Mouse (Mus musculus) midbrain, embryonic 12.5 days (tissue): ENCODE measurements around the gene Gm12355. TPM values are rescaled to one million over a fixed set of nuclear protein-coding genes. Genes with fewer than 3 reads are reported as not detected.

Experiments used
- ATAC-seq: fragments of 200-750 bp; cut with Nextera tagmentation; 2 replicates; pipeline ENCODE4 v1.8.0; 2017; ENCODE audit warnings: low read depth, moderate TSS enrichment, moderate library complexity; ENCODE audit not compliant: low FRiP score
- H3K27ac ChIP-seq: fragments of 300-500 bp; sonication (generic); replicated peaks from 2 replicates; pipeline ENCODE4 v1.5.1; 2016; ENCODE audit warnings: mild to moderate bottlenecking
- H3K27me3 ChIP-seq: fragments of 300-500 bp; sonication (generic); 2 replicates; pipeline ENCODE4 v1.6.1; 2016; ENCODE audit warnings: mild to moderate bottlenecking
- H3K36me3 ChIP-seq: fragments of 300-500 bp; sonication (generic); 2 replicates; pipeline ENCODE4 v1.6.1; 2016
- H3K4me1 ChIP-seq: fragments of 300-500 bp; sonication (generic); 2 replicates; pipeline ENCODE4 v1.6.1; 2016
- H3K4me2 ChIP-seq: fragments of 300-500 bp; sonication (generic); replicated peaks from 2 replicates; pipeline ENCODE4 v1.6.1; 2016; ENCODE audit warnings: mild to moderate bottlenecking, moderate library complexity
- H3K4me3 ChIP-seq: fragments of 300-500 bp; sonication (generic); 2 replicates; pipeline ENCODE4 v1.5.1; 2016; ENCODE audit warnings: mild to moderate bottlenecking
- H3K9ac ChIP-seq: fragments of 300-500 bp; sonication (generic); replicated peaks from 2 replicates; pipeline ENCODE4 v1.6.1; 2016; ENCODE audit warnings: mild to moderate bottlenecking, moderate library complexity
- H3K9me3 ChIP-seq: fragments of 300-500 bp; sonication (generic); 2 replicates; pipeline ENCODE4 v1.6.1; 2016; ENCODE audit warnings: mild to moderate bottlenecking
- WGBS: fragments of 180-500 bp; shearing (Covaris S2); methylation state at CpG from one replicate; pipeline ENCODE4 v1.1.7; 2016; 5-methylcytosine and 5-hydroxymethylcytosine counted together
- polyA plus RNA-seq: library from polyadenylated mRNA; unstranded; fragments of >200 nt; fragmentation: Nextera tagmentation; extraction: Ambion mirVana; gene quantifications from 2 replicates; pipeline ENCODE4 v1.2.1, GENCODE M21; 2016

Gene Gm12355
- polyA plus RNA-seq, 1 experiment from 2014 or later = 0.68 TPM

- Histone ChIP-seq H3K27me3 (peaks cover 16% of the 10 kb centered on the region; the same call in 1 of the 2 replicates), H3K9ac (peak within 1 kb of the TSS; percentile 93), H3K4me2 (peak within 1 kb of the TSS; percentile 85), H3K36me3 (peaks cover 20% of the 10 kb centered on the region), H3K4me1 (peaks cover 33% of the 10 kb centered on the region), H3K4me3 (peak within 1 kb of the TSS; percentile 91), H3K27ac (peak within 1 kb of the TSS; percentile 90), H3K9me3 (no peaks in the 10 kb centered on the region)
- under 1% methylated on average over 49 of the region's 49 CpGs for WGBS
- ATAC-seq = peak; percentile 92
These were observed 38.4 kb downstream of the Gm12355 start, which contains the start of gene Ormdl3 for GRCm38 (mm10) chr11:98586892-98587563. TSS of gene Ormdl3 (minus strand) at chr11:98587368.

GRCm38 (mm10) chr11:98586087-98586891, 39.2 kb downstream of the Gm12355 start:
- 1% methylated on average over 19 of the region's 22 CpGs for WGBS
- H3K9ac ChIP-seq = peak overlapping the region; percentile 93
- no peaks in the 10 kb centered on the region for H3K9me3 ChIP-seq
- peaks cover 27% of the 10 kb centered on the region for H3K36me3 ChIP-seq
- peak; percentile 50 for ATAC-seq
- H3K27me3 ChIP-seq = peaks cover 9% of the 10 kb centered on the region; the same call in 1 of the 2 replicates
- peak overlapping the region; percentile 90 for H3K27ac ChIP-seq
- H3K4me2 ChIP-seq = peak overlapping the region; percentile 85
- H3K4me1 ChIP-seq = peaks cover 33% of the 10 kb centered on the region
- peak overlapping the region; percentile 91 for H3K4me3 ChIP-seq

- Histone ChIP-seq H3K36me3 (peaks cover 40% of the 10 kb centered on the region), H3K27ac (no peak overlapping the region), H3K9me3 (no peaks in the 10 kb centered on the region), H3K4me1 (peaks cover 33% of the 10 kb centered on the region), H3K9ac (peak overlapping the region; percentile 93; the same call in 1 of the 2 replicates), H3K4me2 (no peak overlapping the region), H3K4me3 (no peak overlapping the region), H3K27me3 (peaks cover 5% of the 10 kb centered on the region; the same call in 1 of the 2 replicates)
- 94% methylated on average over 6 of the region's 6 CpGs for WGBS
- no peak for ATAC-seq
These were observed 40.8 kb downstream of the Gm12355 start for GRCm38 (mm10) chr11:98584629-98585177.

DNA sequence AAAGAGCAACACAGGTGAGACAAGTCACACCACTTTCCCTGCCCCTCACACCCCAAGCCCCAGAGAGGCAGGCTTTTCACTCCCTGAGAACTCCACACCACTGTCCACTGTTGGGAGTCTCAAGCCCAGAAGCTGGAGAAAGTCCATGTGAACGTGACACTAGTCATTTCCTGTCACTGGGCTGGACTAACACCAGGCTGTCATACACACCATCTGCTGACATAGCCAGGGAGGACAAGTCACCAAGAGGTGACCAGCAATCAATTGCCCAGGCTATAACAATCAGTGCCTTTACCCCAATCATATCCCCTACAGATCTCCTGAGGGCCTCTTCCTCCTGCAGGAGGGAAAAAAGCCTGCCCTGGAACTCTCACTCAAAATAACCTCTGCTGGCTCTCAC, 41.3 kb downstream of the Gm12355 start:
- no peak overlapping the region for H3K4me3 ChIP-seq
- H3K9ac ChIP-seq = no peak overlapping the region; the same call in 1 of the 2 replicates
- H3K4me1 ChIP-seq = peaks cover 33% of the 10 kb centered on the region
- peaks cover 40% of the 10 kb centered on the region for H3K36me3 ChIP-seq
- WGBS = 62% methylated on average over 1 of the region's 1 CpGs
- no peak overlapping the region for H3K4me2 ChIP-seq
- peaks cover 4% of the 10 kb centered on the region; the same call in 1 of the 2 replicates for H3K27me3 ChIP-seq
- ATAC-seq = no peak
- H3K9me3 ChIP-seq = no peaks in the 10 kb centered on the region
- H3K27ac ChIP-seq = no peak overlapping the region

DNA sequence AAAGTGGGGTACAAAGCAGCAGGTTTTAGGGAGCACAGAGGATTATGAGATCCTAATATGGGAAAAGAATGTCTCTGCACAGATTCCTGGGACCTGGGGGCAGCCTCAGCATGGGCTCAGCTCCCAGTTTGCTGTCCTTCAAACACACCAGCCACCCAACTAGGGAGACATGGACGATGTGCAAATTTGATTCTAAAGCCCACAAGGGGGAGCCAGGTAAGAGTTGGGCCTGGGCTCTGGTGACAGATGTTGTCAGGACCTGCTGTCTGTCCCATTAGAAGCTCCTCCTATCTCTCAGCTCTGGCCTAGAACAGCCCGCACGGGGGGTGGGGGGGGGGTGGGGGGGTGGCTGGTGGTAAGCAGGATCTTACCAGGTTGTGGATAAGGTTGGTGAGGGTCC, 41.9 kb downstream of the Gm12355 start:
- Histone ChIP-seq H3K36me3 (peaks cover 40% of the 10 kb centered on the region), H3K9ac (no peak overlapping the region), H3K9me3 (no peaks in the 10 kb centered on the region), H3K4me1 (peaks cover 33% of the 10 kb centered on the region), H3K4me2 (no peak overlapping the region), H3K27ac (no peak overlapping the region), H3K27me3 (no peaks in the 10 kb centered on the region; the same call in 1 of the 2 replicates), H3K4me3 (no peak overlapping the region)
- ATAC-seq = no peak
- 44% methylated on average over 3 of the region's 3 CpGs for WGBS

DNA sequence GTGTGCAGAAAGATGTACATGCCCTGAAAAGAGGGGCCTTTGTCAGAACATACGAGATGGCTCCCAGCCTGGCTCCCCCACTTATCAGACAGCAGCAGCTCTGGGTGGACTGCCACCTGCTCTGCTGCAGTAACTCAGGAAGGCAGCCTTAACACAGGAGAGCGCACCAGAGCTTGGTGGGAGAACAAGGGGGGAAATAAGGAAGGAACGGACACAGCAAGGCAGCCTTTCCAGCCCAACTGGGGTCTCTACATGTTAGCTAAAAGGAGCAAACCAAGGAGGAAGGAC, 42.3 kb downstream of the Gm12355 start:
- Histone ChIP-seq H3K9ac (no peak overlapping the region), H3K4me2 (no peak overlapping the region), H3K4me1 (peaks cover 29% of the 10 kb centered on the region), H3K9me3 (no peaks in the 10 kb centered on the region), H3K27me3 (no peaks in the 10 kb centered on the region; the same call in 1 of the 2 replicates), H3K4me3 (no peak overlapping the region), H3K27ac (no peak overlapping the region), H3K36me3 (peaks cover 40% of the 10 kb centered on the region)
- 91% methylated on average over 3 of the region's 3 CpGs for WGBS
- no peak for ATAC-seq

- H3K36me3 ChIP-seq = peaks cover 40% of the 10 kb centered on the region
- H3K9ac ChIP-seq = no peak overlapping the region
- no peak overlapping the region for H3K27ac ChIP-seq
- H3K4me2 ChIP-seq = no peak overlapping the region
- H3K4me3 ChIP-seq = no peak overlapping the region
- H3K9me3 ChIP-seq = no peaks in the 10 kb centered on the region
- H3K27me3 ChIP-seq = no peaks in the 10 kb centered on the region
- no peak for ATAC-seq
- peaks cover 24% of the 10 kb centered on the region for H3K4me1 ChIP-seq
- 90% methylated on average over 12 of the region's 12 CpGs for WGBS
These were observed 42.8 kb downstream of the Gm12355 start for GRCm38 (mm10) chr11:98582551-98583264.

DNA sequence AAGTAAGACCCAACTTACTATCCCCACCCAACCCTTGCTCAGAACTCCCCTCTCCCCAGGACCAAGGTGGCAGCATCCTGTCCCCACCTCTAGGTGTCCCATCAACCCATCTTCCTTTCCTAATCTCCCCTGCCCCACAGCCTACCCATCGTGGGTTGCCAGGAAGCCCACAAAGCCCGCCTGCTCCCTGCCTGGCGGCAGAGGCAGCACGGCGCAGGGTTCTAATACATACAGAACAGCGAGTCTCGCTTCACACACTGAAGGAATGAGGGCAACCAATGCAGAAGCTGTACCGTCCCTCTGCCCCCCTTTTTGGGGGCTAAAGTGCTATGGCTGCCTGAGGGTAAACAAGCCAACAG, 43.5 kb downstream of the Gm12355 start:
- Histone ChIP-seq H3K4me2 (no peak overlapping the region), H3K9ac (no peak overlapping the region), H3K27ac (no peak overlapping the region), H3K36me3 (peaks cover 40% of the 10 kb centered on the region), H3K9me3 (no peaks in the 10 kb centered on the region), H3K4me1 (peaks cover 19% of the 10 kb centered on the region), H3K27me3 (no peaks in the 10 kb centered on the region), H3K4me3 (no peak overlapping the region)
- no peak for ATAC-seq
- WGBS = 81% methylated on average over 8 of the region's 8 CpGs

- Histone ChIP-seq H3K27me3 (no peaks in the 10 kb centered on the region), H3K9me3 (no peaks in the 10 kb centered on the region), H3K4me1 (peaks cover 18% of the 10 kb centered on the region), H3K9ac (no peak overlapping the region), H3K36me3 (peaks cover 40% of the 10 kb centered on the region), H3K4me2 (no peak overlapping the region), H3K27ac (no peak overlapping the region), H3K4me3 (no peak overlapping the region)
- ATAC-seq = no peak
- 63% methylated on average over 17 of the region's 17 CpGs for WGBS
These were observed 44.0 kb downstream of the Gm12355 start for GRCm38 (mm10) chr11:98581286-98582029.

- no peak overlapping the region for H3K4me3 ChIP-seq
- H3K4me1 ChIP-seq = peaks cover 9% of the 10 kb centered on the region
- 74% methylated on average over 16 of the region's 16 CpGs for WGBS
- ATAC-seq = no peak
- H3K9me3 ChIP-seq = no peaks in the 10 kb centered on the region
- no peak overlapping the region for H3K27ac ChIP-seq
- H3K27me3 ChIP-seq = no peaks in the 10 kb centered on the region
- peaks cover 40% of the 10 kb centered on the region for H3K36me3 ChIP-seq
- H3K9ac ChIP-seq = no peak overlapping the region
- H3K4me2 ChIP-seq = no peak overlapping the region
These were observed 45.0 kb downstream of the Gm12355 start for GRCm38 (mm10) chr11:98580301-98581121.

- Histone ChIP-seq H3K4me3 (no peak overlapping the region), H3K9ac (no peak overlapping the region), H3K36me3 (peaks cover 27% of the 10 kb centered on the region), H3K4me1 (no peaks in the 10 kb centered on the region), H3K27me3 (no peaks in the 10 kb centered on the region), H3K4me2 (no peak overlapping the region), H3K9me3 (no peaks in the 10 kb centered on the region), H3K27ac (no peak overlapping the region)
- WGBS = 90% methylated on average over 5 of the region's 5 CpGs
- no peak for ATAC-seq
These were observed 47.7 kb downstream of the Gm12355 start for GRCm38 (mm10) chr11:98577776-98578175.
